Mouse (Mus musculus) neural tube, embryonic 13.5 days (tissue): Measurements from ENCODE around the gene Rhox3a. TPM values are rescaled to one million over a fixed set of nuclear protein-coding genes. Genes with fewer than 3 reads are reported as not detected.
"Not testable (repeated sequence)": the region's sequence is repeated elsewhere in the genome, so short reads cannot be mapped to it uniquely, and the experiment has no call there.

Experiments used
- ATAC-seq: fragments of 200-750 bp; cut with Nextera tagmentation; 2 replicates; pipeline ENCODE4 v1.8.0; 2017; ENCODE audit warnings: low read depth, mild to moderate bottlenecking, moderate TSS enrichment, moderate library complexity
- H3K27ac ChIP-seq: fragments of 300-500 bp; sonication (generic); replicated peaks from 2 replicates; pipeline ENCODE4 v1.5.1; 2015; ENCODE audit warnings: moderate library complexity, mild to moderate bottlenecking, inconsistent platforms
- H3K27me3 ChIP-seq: fragments of 300-500 bp; sonication (generic); 2 replicates; pipeline ENCODE4 v1.6.1; 2015; ENCODE audit warnings: mild to moderate bottlenecking, inconsistent platforms
- H3K36me3 ChIP-seq: fragments of 300-500 bp; sonication (generic); 2 replicates; pipeline ENCODE4 v1.6.1; 2015; ENCODE audit warnings: mild to moderate bottlenecking, inconsistent platforms
- H3K4me1 ChIP-seq: fragments of 300-500 bp; sonication (generic); replicated peaks from 2 replicates; pipeline ENCODE4 v1.6.1; 2015; ENCODE audit warnings: inconsistent platforms
- H3K4me2 ChIP-seq: fragments of 300-500 bp; sonication (generic); 2 replicates; pipeline ENCODE4 v1.6.1; 2015; ENCODE audit warnings: inconsistent platforms, mild to moderate bottlenecking, moderate library complexity
- H3K4me3 ChIP-seq: fragments of 300-500 bp; sonication (generic); 2 replicates; pipeline ENCODE4 v1.5.1; 2015; ENCODE audit warnings: mild to moderate bottlenecking, inconsistent platforms
- H3K9ac ChIP-seq: fragments of 300-500 bp; sonication (generic); 2 replicates; pipeline ENCODE4 v1.6.1; 2015; ENCODE audit warnings: moderate library complexity, mild to moderate bottlenecking, inconsistent platforms
- H3K9me3 ChIP-seq: fragments of 300-500 bp; sonication (generic); 2 replicates; pipeline ENCODE4 v1.6.1; 2016; ENCODE audit warnings: inconsistent platforms
- WGBS: fragments of 180-500 bp; shearing (Covaris S2); methylation state at CpG from one replicate; pipeline ENCODE4 v1.1.7; 2015; 5-methylcytosine and 5-hydroxymethylcytosine counted together
- polyA plus RNA-seq: library from polyadenylated mRNA; unstranded; fragments of >200 nt; fragmentation: Nextera tagmentation; extraction: Ambion mirVana; gene quantifications from 2 replicates; pipeline ENCODE4 v1.2.1, GENCODE M21; 2015

Rhox3a gene
- polyA plus RNA-seq, result not detected in 2 replicates

DNA sequence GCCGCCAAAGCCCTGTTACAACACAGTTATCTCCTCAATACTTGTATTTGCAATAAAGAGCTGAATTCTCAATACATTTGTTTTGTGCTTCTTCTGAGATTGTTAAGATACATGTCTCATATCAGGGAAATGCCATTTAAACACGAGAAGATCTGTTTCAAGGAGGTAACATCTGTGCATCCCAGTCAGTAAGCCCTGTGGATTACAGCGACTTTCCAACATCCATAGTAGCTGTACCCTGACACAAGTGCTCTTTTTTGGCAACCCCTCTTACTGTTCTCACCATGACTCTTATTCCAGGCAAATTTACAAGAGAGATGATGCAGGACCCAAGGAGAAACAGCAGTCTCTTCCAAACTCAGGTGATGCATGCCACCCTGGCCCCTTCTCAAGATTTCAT lies at the start of gene Rhox3a:
Gene Rhox3a, plus strand, starts transcription at position 301 of the 400 bp plus-strand sequence.
- not testable (repeated sequence) for H3K4me3 ChIP-seq, H3K9ac ChIP-seq, H3K4me1 ChIP-seq, H3K27ac ChIP-seq, H3K36me3 ChIP-seq, H3K9me3 ChIP-seq, ATAC-seq, H3K4me2 ChIP-seq, H3K27me3 ChIP-seq
- 73% methylated on average over 1 of the region's 3 CpGs for WGBS

DNA sequence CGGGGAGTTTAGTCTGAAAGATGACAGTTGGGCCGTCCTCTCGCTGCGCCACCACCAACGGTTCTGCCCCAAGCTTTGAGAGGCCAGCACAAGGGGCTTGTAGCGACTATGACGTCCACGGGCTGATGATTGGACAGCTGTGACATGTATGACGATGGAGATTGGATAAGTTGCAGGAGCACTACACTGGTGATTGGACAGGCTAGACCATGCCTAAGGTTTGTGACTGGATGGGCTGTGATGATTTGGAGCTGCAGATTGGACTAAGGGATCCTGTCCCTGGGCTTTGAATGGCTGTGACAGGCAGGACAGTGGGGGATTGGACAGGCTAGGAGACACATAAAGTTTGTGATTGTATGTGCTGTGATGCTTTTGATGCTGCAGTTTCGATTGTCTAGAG lies 38.8 kb upstream of the Rhox3a start, which contains the start of gene Gm9:
Gene Gm9, minus strand, starts transcription at position 101 of the 400 bp plus-strand sequence.
- no peak for ATAC-seq
- Histone ChIP-seq H3K36me3 (no peaks in the 10 kb centered on the region), H3K4me3 (no peak within 1 kb of the TSS), H3K9ac (no peak within 1 kb of the TSS), H3K27ac (no peak within 1 kb of the TSS), H3K4me1 (no peaks in the 10 kb centered on the region), H3K9me3 (no peaks in the 10 kb centered on the region), H3K27me3 (no peaks in the 10 kb centered on the region), H3K4me2 (no peak within 1 kb of the TSS)
- WGBS, result 89% methylated on average over 10 of the region's 10 CpGs

DNA sequence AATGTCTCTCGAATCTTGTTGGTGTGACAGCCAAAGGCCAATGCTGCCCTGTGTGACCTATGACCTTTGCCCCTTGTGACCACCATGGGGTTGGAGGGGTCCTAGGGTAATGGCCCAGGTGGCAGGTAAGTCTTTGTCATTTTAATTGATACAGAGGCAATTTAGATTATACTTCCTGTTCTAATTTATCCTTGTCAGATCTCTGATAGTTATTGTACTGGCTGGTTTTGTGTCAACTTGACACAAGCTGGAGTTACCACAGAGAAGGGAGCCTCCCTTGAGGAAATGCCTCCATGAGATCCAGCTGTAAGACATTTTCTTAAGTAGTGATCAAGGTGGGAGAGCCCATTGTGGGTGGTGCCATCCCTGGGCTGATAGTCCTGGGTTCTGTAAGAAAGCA lies 27.6 kb upstream of the Rhox3a start, which contains the start of gene Rhox1:
Gene Rhox1, minus strand, starts transcription at position 101 of the 400 bp plus-strand sequence.
- H3K4me3 ChIP-seq, H3K9me3 ChIP-seq, H3K9ac ChIP-seq, H3K27ac ChIP-seq, H3K4me1 ChIP-seq, H3K4me2 ChIP-seq, H3K27me3 ChIP-seq, ATAC-seq, H3K36me3 ChIP-seq: not testable (repeated sequence)
- 83% methylated on average over 1 of the region's 1 CpGs for WGBS

DNA sequence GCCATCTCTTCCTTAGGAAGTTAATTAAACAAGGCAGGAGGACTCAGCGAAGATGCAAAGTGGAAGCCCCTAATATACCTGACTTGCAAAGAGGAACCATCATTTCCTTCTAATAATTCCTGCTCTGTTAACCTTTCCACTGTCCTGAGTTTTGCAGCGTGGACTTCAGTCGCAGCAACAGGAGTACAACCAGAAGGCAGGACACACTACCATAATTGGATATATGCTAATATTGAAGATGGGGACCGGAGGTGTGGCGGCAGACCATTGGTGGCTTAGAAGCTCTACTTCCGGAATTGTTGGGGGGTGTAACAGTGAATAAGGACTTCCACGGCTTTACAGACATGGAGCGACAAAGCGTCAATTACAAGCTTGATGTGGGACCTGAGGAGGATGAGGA lies 5.0 kb upstream of the Rhox3a start, which contains the start of gene Rhox2a:
Gene Rhox2a, plus strand, starts transcription at position 301 of the 400 bp plus-strand sequence.
- ATAC-seq, result not testable (repeated sequence)

DNA sequence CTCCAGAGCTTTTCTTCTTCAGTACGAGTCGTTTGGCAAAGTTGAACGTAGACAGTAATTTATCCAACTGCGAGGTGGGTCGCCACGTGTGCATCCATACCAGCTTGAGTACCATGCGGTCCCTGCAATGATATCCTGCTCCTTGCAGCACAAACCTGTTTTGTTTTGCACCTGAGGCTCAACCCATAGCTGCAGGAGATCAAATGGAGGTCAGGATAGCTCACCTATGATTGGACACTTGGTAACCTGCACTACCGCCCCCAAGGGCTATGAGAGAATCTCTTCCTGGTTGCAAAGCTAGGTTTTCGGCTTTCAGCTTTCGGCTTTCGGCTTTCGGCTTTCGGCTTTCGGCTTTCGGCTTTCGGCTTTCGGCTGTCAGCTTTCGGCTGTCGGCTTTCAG lies 15.3 kb downstream of the Rhox3a start, which contains the start of gene Rhox4a:
Gene Rhox4a, plus strand, starts transcription at position 301 of the 400 bp plus-strand sequence.
- not testable (repeated sequence) for H3K4me2 ChIP-seq, ATAC-seq, H3K27me3 ChIP-seq, H3K27ac ChIP-seq, H3K9me3 ChIP-seq, H3K4me3 ChIP-seq, H3K9ac ChIP-seq, H3K4me1 ChIP-seq, H3K36me3 ChIP-seq
- over 99% methylated on average over 11 of the region's 19 CpGs for WGBS

More for the DNA sequence above, 5.0 kb upstream of the Rhox3a start, which contains the start of gene Rhox2a:
- H3K9me3 ChIP-seq, H3K27ac ChIP-seq, H3K27me3 ChIP-seq, H3K4me3 ChIP-seq, H3K36me3 ChIP-seq, H3K4me1 ChIP-seq, H3K4me2 ChIP-seq, H3K9ac ChIP-seq: not testable (repeated sequence)
- 83% methylated on average over 1 of the region's 9 CpGs for WGBS

Other genes starting within 250 kb of the Rhox3a start
- 0.15 TPM in 1 of 2 replicates, not detected in the other for gene Sowahd, start 201.1 kb upstream of the Rhox3a start, polyA plus RNA-seq
- 319 and 363 TPM in 2 replicates for gene Rpl39, start 164.5 kb upstream of the Rhox3a start, polyA plus RNA-seq
- 28.8 and 33.6 TPM in 2 replicates for gene Upf3b, start 139.6 kb upstream of the Rhox3a start, polyA plus RNA-seq
- gene Nkap, start 123.1 kb upstream of the Rhox3a start, polyA plus RNA-seq, result 22.8 and 23.0 TPM in 2 replicates
- 0.21 and 0.43 TPM in 2 replicates for gene Akap14, start 81.1 kb upstream of the Rhox3a start, polyA plus RNA-seq
- 592 and 661 TPM in 2 replicates for gene Ndufa1, start 58.8 kb upstream of the Rhox3a start, polyA plus RNA-seq
- gene Rnf113a1, start 58.7 kb upstream of the Rhox3a start, polyA plus RNA-seq, result 18.9 and 20.0 TPM in 2 replicates
- not detected in 2 replicates for gene Gm9, start 38.9 kb upstream of the Rhox3a start, polyA plus RNA-seq
- not detected in 2 replicates for gene Rhox1, start 27.7 kb upstream of the Rhox3a start, polyA plus RNA-seq
- gene Rhox2a, start 4.9 kb upstream of the Rhox3a start, polyA plus RNA-seq, result not detected in 2 replicates
- not detected in 2 replicates for gene Rhox4a, start 15.4 kb downstream of the Rhox3a start, polyA plus RNA-seq
- gene Rhox3a2, start 130.1 kb downstream of the Rhox3a start, polyA plus RNA-seq, result not detected in 2 replicates
- gene Rhox4a2, start 140.9 kb downstream of the Rhox3a start, polyA plus RNA-seq, result not detected in 2 replicates
- not detected in 2 replicates for gene Rhox2b, start 162.1 kb downstream of the Rhox3a start, polyA plus RNA-seq
- gene Rhox4b, start 182.6 kb downstream of the Rhox3a start, polyA plus RNA-seq, result not detected in 2 replicates
- not detected in 2 replicates for gene Rhox2c, start 203.8 kb downstream of the Rhox3a start, polyA plus RNA-seq
- not detected in 2 replicates for gene Rhox3c, start 208.7 kb downstream of the Rhox3a start, polyA plus RNA-seq
- gene Rhox4c, start 230.4 kb downstream of the Rhox3a start, polyA plus RNA-seq, result not detected in 2 replicates
- not detected in 2 replicates for gene Rhox2d, start 243.5 kb downstream of the Rhox3a start, polyA plus RNA-seq